Mouse (Mus musculus): ENCODE results near the gene 9930111J21Rik1.
"Not testable (repeated sequence)": the region's sequence is repeated elsewhere in the genome, so short reads cannot be mapped to it uniquely, and the experiment has no call there.

The 9930111J21Rik1 gene

DNA sequence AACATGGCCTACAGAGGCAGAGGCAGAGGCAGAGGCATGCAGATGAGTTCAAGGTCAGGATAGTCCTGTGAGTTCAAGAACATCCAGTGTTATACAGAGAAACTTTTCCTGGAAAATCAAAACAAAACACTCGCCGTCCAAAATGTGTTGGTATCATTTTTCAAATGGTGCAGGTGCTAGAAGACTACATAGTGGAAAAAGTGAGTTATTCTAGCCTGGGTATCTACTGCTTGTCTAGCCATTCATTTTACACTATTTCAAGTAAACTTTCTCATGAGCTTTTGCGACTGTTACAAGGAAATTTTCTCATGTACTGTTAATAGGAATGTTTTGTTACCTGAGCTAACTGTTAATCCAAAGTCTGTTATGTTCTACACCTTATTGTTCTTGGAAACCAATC is 60.8 kb downstream of the 9930111J21Rik1 start:
- DNase-seq (ENCODE audit: low spot score) = no peak

DNA sequence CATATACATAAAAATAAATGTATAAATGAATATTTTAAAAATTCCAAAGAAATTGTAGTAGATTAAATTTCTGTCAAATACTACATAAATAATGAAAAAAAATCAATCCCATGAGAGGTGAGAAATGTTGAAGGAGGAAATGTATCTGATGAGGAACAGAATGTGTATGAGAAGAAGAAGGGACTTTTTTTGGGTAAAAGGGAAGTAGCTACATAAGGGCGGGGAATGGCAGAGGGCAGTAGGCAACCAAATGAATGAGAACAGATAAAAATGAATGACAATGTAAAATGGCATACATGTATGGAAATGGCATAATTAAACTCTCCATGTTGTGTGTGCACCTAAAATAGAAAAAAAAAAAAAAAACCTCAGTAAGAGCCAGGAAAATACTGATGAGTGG is 65.6 kb downstream of the 9930111J21Rik1 start:
- no peak for DNase-seq (ENCODE audit: low spot score)

DNA sequence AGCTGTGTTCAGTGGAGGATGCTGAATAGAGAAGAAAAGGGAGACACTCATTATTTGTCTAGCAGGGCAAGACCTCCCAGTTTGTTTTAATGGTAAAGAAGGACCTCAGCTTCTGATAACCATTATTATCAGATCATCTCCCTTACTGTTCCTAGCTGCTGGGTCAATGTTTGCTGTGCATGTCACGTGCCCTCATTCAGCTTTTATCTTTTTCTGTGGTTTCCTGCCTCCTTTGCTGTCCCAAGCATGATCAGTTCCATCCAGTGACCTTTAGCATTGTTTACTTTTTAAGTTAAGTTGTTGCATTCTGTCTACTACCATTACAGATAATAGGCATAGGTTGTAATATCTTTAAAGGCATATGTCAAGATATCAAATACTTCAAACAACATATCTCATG is 70.7 kb downstream of the 9930111J21Rik1 start:
- DNase-seq (ENCODE audit: low spot score) = no peak

DNA sequence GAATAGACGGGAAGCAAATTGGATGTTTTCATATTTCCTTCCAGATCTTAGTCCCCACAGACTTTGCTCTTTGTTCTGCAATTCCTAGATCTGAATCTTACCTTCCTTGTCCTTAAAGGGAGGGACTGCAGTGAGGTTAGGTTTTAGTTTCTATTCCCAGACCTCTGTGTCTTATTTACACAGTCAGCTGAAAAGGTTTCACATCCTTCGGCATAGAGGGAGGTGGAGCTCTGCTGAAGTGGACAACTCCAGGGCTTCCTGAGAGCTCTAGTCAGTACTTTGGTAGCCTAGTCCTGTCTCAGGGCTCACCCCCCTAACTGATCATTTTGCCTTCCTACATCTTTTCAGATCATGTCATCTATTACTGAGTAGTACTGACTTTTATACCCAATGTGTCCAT is 77.2 kb downstream of the 9930111J21Rik1 start, which contains the start of gene Gm5431:
Gm5431 (minus strand) TSS at position 194 of the 400 bp plus-strand sequence.
- DNase-seq (ENCODE audit: low spot score) = no peak

DNA sequence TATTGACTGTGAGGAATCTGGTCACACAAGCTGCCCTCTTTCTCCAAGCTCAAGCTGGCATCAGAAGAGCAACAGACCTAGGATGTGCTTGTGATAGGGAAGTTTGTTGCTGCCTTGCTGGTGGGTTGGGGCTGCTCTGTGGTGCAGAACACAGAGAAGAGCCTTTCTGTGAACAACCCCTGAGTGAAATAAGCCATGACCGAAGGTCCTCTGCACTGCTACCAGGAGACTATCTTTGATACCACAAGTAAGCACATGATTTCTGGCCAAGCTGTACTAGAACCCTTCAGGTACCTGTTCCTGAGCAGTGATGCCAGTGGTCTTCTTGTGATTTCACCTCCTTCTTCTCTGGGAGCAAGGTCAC is 77.6 kb downstream of the 9930111J21Rik1 start:
- DNase-seq (ENCODE audit: low spot score) = not testable (repeated sequence)

DNA sequence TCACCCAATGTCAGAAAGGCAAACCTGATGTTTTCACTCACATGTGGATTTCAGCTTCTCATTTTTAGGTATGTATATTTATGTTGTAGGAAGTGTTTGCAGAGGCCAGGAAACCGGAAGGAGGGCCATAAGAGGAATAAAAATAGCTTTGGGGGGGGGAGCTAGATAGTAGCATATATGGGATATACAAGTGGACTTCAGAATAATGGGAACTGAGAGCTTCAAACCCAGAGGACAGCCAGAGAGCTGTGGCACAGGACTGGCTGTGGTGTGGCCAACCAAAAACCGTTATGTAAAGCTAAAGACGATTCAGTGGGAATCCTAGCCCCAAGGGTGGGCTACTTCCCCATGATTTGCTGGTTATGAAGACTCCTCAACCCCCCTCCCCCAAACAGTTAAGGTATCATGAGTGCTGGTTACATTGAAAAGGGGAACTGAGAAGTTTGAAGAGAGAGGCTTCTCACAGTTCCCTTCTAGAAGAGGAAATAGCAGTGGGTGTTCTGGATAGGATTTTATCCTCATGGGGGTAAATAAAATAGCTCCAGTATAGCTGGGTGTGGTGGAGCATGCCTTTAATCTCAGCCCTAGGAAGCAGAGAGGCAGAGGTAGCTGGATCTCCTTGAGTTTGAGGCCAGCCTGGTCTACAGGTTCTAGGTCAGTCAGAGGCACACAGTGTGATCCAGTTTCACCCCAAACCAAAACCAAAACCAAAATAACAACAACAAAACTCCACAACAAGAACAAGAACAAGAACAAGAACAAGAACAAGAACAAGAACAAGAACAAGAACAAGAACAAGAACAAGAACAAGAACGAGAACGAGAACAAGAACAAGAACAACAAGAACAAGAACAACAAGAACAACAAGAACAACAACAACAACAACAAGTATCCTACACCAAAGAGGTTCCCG is 78.3 kb downstream of the 9930111J21Rik1 start:
- DNase-seq (ENCODE audit: low spot score) = not testable (repeated sequence)

DNA sequence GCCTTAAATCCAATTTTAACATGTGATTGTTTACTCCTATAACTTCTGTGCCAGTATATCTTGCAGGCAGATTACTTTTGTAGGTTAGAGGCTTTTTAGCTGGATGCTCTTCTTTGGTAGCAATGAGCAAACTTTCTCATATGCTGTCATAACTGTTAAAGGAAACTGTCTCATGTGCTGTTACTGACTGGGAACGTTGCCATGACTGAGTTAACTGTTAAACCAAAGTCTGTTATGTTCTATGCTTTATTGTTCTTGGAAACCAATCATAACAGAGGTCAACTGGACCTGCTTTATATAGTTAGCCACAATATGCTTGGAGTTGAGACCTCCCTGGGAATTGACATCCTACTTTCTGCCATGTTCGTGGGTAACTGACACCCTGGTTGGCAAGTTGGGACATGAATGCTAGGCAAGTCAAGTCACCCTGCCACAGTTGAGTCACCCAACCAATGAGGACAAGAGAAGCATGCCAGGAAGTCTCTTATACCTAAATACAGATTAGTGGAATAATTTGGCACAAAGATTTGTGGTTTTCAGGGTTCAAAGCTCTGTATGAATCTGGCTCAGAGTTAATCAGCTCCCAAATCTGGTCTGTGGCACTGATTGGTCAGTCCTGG is 80.3 kb downstream of the 9930111J21Rik1 start:
- DNase-seq (ENCODE audit: low spot score) = no peak
